Mouse (Mus musculus) ES-E14 (cell line): ENCODE measurements around the gene Isl1. TPM values are rescaled to one million over a fixed set of nuclear protein-coding genes. Genes with fewer than 3 reads are reported as not detected.

Source experiments
- DNase-seq: peaks from one replicate; pipeline ENCODE4 v3.0.0-alpha.2; 2013; ENCODE audit warnings: low read depth, low spot score
- H3K27ac ChIP-seq: 2 replicates; pipeline ENCODE4 v1.5.1; 2012; ENCODE audit warnings: low read depth, mild to moderate bottlenecking, low read length, moderate library complexity, mixed read lengths; ENCODE audit not compliant: poor library complexity, insufficient read depth, severe bottlenecking
- H3K36me3 ChIP-seq: 2 replicates; pipeline ENCODE4 v1.6.1; 2012; ENCODE audit warnings: mild to moderate bottlenecking, low read length, moderate library complexity, mixed read lengths; ENCODE audit not compliant: control insufficient read depth, poor library complexity, insufficient read depth, severe bottlenecking
- H3K4me1 ChIP-seq, 2 experiments: fragments of 150-350 bp in 1 of 2; sonication (generic) in 1 of 2; 2 replicates each; pipeline ENCODE4 v1.6.1; 2012; ENCODE audit warnings: low read length in 2 of 2, mild to moderate bottlenecking in 1 of 2, mixed read lengths in 1 of 2; ENCODE audit not compliant: control insufficient read depth in 2 of 2, insufficient read depth in 2 of 2, poor library complexity in 1 of 2
- H3K4me3 ChIP-seq, 2 experiments: fragments of 150-350 bp in 1 of 2; sonication (generic) in 1 of 2; 2 replicates each; pipeline ENCODE4 v1.5.1; 2012; ENCODE audit warnings: low read length in 2 of 2, low read depth in 1 of 2, mild to moderate bottlenecking in 1 of 2, mixed read lengths in 1 of 2; ENCODE audit not compliant: insufficient read depth in 1 of 2, poor library complexity in 1 of 2, severe bottlenecking in 1 of 2
- H3K9ac ChIP-seq: 2 replicates; pipeline ENCODE4 v1.6.1; 2012; ENCODE audit warnings: low read depth, mild to moderate bottlenecking, low read length, mixed read lengths; ENCODE audit not compliant: poor library complexity, insufficient read depth, severe bottlenecking
- H3K9me3 ChIP-seq: fragments of 150-350 bp; sonication (generic); 2 replicates; pipeline ENCODE4 v1.6.1; 2012; ENCODE audit warnings: low read depth, mild to moderate bottlenecking, low read length; ENCODE audit not compliant: control insufficient read depth, insufficient read depth
- CHD2 ChIP-seq: IDR thresholded peaks from 2 replicates; pipeline ENCODE4 v1.6.1; 2014; ENCODE audit warnings: mild to moderate bottlenecking, low read depth, low read length, inconsistent platforms
- HCFC1 ChIP-seq: IDR thresholded peaks from 2 replicates; pipeline ENCODE4 v1.6.1; 2012; ENCODE audit warnings: low read length, inconsistent platforms, borderline replicate concordance; ENCODE audit not compliant: insufficient read depth
- MAFK ChIP-seq: IDR thresholded peaks from 2 replicates; pipeline ENCODE4 v1.6.1; 2014; ENCODE audit warnings: mild to moderate bottlenecking, low read depth, low read length, inconsistent platforms; ENCODE audit not compliant: insufficient read depth
- ZC3H11A ChIP-seq: IDR thresholded peaks from 2 replicates; pipeline ENCODE4 v1.6.1; 2012; ENCODE audit warnings: low read depth, mild to moderate bottlenecking, inconsistent platforms, low read length, borderline replicate concordance
- ZNF384 ChIP-seq: IDR thresholded peaks from 2 replicates; pipeline ENCODE4 v1.6.1; 2012; ENCODE audit warnings: low read depth, low read length, inconsistent platforms
- in situ Hi-C, 2 experiments: fragments of 600-800 bp; cut with MboI; formaldehyde crosslinking; loops; one replicate each; pipeline ENCODE4 v1.15.1; 2025; ENCODE audit warnings: low sequenced_read_pairs in 2 of 2, inconsistent platforms in 1 of 2; ENCODE audit not compliant: unreplicated experiment in 2 of 2
- total RNA-seq: library from RNA; depleted of rRNA; stranded (reverse); fragments of 300-350 nt; gene quantifications from 2 replicates; pipeline ENCODE4 v1.2.3, GENCODE M21; 2012

Gene Isl1
- total RNA-seq, 1 experiment, result 1.5 TPM

GRCm38 (mm10) chr13:116308121-116308932 lies 1.2 kb downstream of the Isl1 start:
- no peak for TF ChIP-seq ZNF384
- TF ChIP-seq MAFK, result no peak
- TF ChIP-seq HCFC1, result no peak
- no peak for TF ChIP-seq CHD2
- TF ChIP-seq ZC3H11A, result no peak

GRCm38 (mm10) chr13:116306591-116306990 lies 2.9 kb downstream of the Isl1 start:
- Histone ChIP-seq H3K27ac (no peak overlapping the region), H3K9me3 (no peaks in the 10 kb centered on the region), H3K9ac (no peak overlapping the region), H3K36me3 (no peaks in the 10 kb centered on the region), H3K4me3 (no peak overlapping the region), H3K4me1 (peaks cover 0 to 3% of the 10 kb centered on the region in 2 experiments; a peak in 1 of 4 replicates)
- no peak for DNase-seq
- TF ChIP-seq CHD2 (no peak), MAFK (no peak), ZC3H11A (no peak), ZNF384 (no peak), HCFC1 (no peak)
- in situ Hi-C loops, result loop anchor here (5.0 to 25.0 kb wide), 2 partner anchors 401 to 406 kb away; no protein-coding TSS in a partner anchor

More at GRCm38 (mm10) chr13:116308121-116308932, 1.2 kb downstream of the Isl1 start:
- Histone ChIP-seq H3K9ac (no peak overlapping the region), H3K4me1 (peaks cover 0 to 3% of the 10 kb centered on the region in 2 experiments; a peak in 1 of 4 replicates), H3K4me3 (no peak overlapping the region), H3K27ac (no peak overlapping the region), H3K9me3 (no peaks in the 10 kb centered on the region), H3K36me3 (no peaks in the 10 kb centered on the region)
- in situ Hi-C loops, result loop anchor here (5.0 to 25.0 kb wide), 2 partner anchors 399 to 404 kb away; no protein-coding TSS in a partner anchor
- no peak for DNase-seq

GRCm38 (mm10) chr13:116305721-116306120 lies 3.8 kb downstream of the Isl1 start:
- Histone ChIP-seq H3K9ac (no peak overlapping the region), H3K9me3 (no peaks in the 10 kb centered on the region), H3K27ac (no peak overlapping the region), H3K4me3 (no peak overlapping the region), H3K36me3 (no peaks in the 10 kb centered on the region), H3K4me1 (peaks cover 0 to 3% of the 10 kb centered on the region in 2 experiments; a peak in 1 of 4 replicates)
- TF ChIP-seq ZC3H11A (no peak), MAFK (no peak), ZNF384 (no peak)
- in situ Hi-C loops, result loop anchor here (5.0 to 25.0 kb wide), 2 partner anchors 402 to 407 kb away; no protein-coding TSS in a partner anchor
- DNase-seq, result no peak

- Histone ChIP-seq H3K4me1 (peaks cover 0 to 3% of the 10 kb centered on the region in 2 experiments; a peak in 1 of 4 replicates), H3K9ac (no peak overlapping the region; the same call in 1 of the 2 replicates), H3K36me3 (no peaks in the 10 kb centered on the region), H3K9me3 (no peaks in the 10 kb centered on the region), H3K4me3 (peak overlapping the region; percentile 3 to 52; a peak in 3 of 4 replicates), H3K27ac (no peak overlapping the region)
- no peak for DNase-seq
- in situ Hi-C loops, result loop anchor here (5.0 to 25.0 kb wide), 2 partner anchors 402 to 407 kb away; no protein-coding TSS in a partner anchor
- TF ChIP-seq ZC3H11A, result no peak
- TF ChIP-seq CHD2, result no peak
- TF ChIP-seq MAFK, result no peak
- no peak for TF ChIP-seq ZNF384
- TF ChIP-seq HCFC1, result no peak
Observed at GRCm38 (mm10) chr13:116304713-116305470, 4.6 kb downstream of the Isl1 start.
